Mouse (Mus musculus) cerebellum, adult (tissue): ENCODE measurements around the gene Pabpn1.
A peak's percentile ranks its signal among the peaks of the same experiment; 100 is the strongest.

Source experiments
- ATAC-seq: cut with Nextera tagmentation; 2 replicates; pipeline ENCODE4 v1.9.2; 2017; ENCODE audit warnings: mild to moderate bottlenecking, moderate library complexity, mixed read lengths; ENCODE audit not compliant: insufficient number of reproducible peaks, low FRiP score, low TSS enrichment

Gene Pabpn1

DNA sequence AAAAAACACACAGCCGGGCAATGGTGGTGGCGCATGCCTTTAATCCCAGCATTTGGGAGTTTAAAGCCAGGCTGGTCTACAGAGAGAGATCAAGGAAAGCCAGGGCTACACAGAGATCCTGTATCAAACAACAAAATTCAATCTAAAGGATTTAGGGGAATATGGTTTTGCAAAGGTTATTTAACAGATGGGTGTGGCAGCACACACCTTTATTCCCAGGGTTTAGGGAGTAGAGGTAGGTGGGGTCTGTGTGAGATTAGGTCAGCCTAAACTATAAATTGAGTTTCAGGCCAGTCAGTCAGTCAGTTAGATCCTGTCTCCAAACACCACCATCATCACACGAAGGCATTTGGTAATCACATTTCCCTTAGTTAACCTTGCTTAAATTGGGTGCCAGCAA is at the start of gene Pabpn1:
Pabpn1 (plus strand) TSS at position 301 of the 400 bp plus-strand sequence.
- ATAC-seq, result no peak

DNA sequence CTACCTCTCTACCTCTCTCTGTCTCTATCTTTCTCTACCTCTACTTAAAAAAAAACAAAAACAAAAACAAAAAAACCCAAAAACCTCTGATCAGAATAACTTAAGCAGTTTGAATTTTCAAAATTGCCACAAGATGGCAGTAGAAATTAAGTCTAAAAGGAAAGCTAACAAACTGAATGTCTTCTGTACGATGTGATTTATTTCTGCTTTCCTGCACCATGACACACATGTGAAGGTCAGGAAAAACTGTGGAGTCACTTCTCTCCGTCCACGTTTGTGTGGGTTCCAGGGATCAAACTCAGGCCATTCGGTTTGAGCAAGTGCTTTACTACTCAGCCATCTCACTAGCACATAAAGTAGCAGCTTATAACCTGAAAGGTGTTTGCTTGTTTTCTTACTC is 48.8 kb upstream of the Pabpn1 start:
- no peak for ATAC-seq

DNA sequence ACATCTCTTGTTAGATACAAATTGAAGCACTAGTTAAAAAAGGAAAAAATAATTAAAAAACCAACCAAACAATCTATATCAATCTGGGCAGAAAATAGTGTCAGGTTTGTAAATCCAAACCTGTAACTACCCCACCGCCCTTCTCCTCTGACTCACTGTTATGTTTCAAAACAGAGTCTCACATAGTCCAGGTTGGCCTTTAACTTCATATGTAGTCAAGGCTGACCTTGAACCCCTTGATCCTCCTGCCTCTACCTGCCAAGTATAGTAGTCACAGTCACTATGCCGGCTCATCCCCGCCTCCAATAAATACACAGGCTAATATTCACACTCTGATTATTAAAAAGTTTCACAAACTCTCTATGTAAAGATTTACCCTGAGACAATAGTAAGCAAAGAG is 36.6 kb upstream of the Pabpn1 start:
- no peak for ATAC-seq

- no peak for ATAC-seq
These were observed 35.6 kb upstream of the Pabpn1 start for GRCm38 (mm10) chr14:54856703-54857102.

DNA sequence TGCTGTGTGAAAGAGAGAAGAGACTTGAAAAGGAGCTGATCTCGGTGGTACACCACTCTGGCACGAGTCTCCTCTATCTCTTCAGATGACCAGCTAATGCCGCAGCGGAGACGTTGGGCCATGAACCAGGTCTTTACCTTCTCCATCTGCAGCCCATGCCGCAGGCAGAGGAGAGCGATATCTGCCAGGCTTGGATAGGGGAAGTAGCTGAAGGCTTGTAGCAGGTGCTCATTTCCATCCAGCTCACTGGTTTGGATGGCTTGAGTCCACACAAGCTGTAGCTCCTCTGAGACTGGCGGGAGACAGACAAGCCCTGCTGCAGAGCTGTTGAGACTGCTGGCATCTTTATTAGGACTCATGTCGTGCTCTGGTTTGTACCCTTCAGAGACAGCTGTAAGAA is 34.4 kb upstream of the Pabpn1 start:
- peak; percentile 86 for ATAC-seq

GRCm38 (mm10) chr14:54860511-54860910 is 31.8 kb upstream of the Pabpn1 start:
- no peak for ATAC-seq

- ATAC-seq, result peak; percentile 99
These were observed 28.6 kb upstream of the Pabpn1 start for GRCm38 (mm10) chr14:54863501-54864312.

GRCm38 (mm10) chr14:54864313-54865036 is 27.8 kb upstream of the Pabpn1 start:
- ATAC-seq, result no peak

GRCm38 (mm10) chr14:54865626-54866025 is 26.7 kb upstream of the Pabpn1 start:
- ATAC-seq, result no peak

- ATAC-seq, result no peak
These were observed 26.0 kb upstream of the Pabpn1 start for GRCm38 (mm10) chr14:54866268-54866667.

DNA sequence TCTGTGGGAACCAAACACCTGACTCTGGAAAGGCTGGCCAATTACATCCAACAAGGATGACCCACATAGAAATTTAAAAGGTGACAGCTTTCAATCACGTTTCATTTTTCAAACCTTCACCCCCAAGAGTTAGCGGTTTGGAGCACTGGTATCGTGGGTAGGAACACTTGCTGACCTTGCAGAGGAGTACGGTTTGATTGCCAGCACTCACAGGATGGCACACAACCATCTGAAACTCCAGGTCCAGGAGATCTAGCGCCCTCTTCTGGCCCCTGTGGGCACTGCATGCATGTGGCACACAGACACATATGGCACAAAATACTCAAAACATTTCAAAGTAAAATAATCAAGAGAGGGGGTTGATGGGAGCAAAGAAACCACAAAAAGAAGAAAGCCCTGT is 25.4 kb upstream of the Pabpn1 start:
- no peak for ATAC-seq

- no peak for ATAC-seq
These were observed 24.3 kb upstream of the Pabpn1 start for GRCm38 (mm10) chr14:54868026-54868425.

DNA sequence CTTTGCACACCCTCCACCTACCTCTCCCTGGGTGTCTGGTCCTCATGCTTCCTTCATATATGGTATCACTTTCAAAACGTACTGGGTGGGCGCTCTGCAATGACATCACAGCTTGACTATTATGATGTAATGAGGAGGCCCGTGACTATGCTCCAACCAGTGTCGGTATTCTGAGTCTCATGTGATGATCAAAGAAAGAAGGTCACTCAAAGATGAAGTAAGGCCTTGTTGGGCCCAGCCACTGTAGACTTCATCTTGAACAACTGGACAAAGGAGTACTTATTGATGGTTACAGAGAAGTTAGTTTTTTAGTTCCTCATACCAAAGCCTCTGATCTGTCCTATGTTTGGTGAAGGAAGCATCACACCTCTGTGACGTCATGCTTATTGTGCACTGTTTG is 21.4 kb upstream of the Pabpn1 start, which contains the start of gene Homez:
Homez (minus strand) TSS at position 101 of the 400 bp plus-strand sequence.
- no peak for ATAC-seq

GRCm38 (mm10) chr14:54874165-54874564 is 18.1 kb upstream of the Pabpn1 start:
- ATAC-seq, result no peak

- ATAC-seq, result peak; percentile 42
These were observed 16.3 kb upstream of the Pabpn1 start for GRCm38 (mm10) chr14:54875844-54876538.

DNA sequence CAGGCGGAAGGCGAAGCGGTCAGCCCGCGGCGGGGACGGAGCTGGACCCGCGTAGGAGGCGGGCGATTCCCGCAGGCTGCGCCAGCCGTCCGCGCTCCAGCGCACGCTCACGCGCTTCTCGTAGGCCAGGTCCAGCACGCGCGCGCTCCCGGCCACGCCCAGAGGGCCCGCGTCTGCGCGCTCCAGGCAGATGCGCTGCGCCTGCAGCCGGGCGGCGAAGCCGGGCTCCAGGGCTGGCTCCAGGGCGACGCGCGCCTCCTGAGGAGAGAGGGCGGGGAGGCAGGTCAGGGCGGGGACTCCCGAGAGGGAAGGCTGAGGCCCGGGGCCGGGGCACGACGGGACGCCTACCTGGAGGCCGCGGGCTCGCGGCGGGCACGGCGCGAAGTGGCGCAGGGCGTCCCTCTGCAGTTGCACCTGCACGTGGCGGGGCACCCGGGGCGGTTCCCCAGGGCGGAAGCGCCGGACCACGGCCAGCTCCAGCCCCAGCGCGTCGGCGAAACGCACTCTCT is 15.7 kb upstream of the Pabpn1 start:
- ATAC-seq, result peak; percentile 81

DNA sequence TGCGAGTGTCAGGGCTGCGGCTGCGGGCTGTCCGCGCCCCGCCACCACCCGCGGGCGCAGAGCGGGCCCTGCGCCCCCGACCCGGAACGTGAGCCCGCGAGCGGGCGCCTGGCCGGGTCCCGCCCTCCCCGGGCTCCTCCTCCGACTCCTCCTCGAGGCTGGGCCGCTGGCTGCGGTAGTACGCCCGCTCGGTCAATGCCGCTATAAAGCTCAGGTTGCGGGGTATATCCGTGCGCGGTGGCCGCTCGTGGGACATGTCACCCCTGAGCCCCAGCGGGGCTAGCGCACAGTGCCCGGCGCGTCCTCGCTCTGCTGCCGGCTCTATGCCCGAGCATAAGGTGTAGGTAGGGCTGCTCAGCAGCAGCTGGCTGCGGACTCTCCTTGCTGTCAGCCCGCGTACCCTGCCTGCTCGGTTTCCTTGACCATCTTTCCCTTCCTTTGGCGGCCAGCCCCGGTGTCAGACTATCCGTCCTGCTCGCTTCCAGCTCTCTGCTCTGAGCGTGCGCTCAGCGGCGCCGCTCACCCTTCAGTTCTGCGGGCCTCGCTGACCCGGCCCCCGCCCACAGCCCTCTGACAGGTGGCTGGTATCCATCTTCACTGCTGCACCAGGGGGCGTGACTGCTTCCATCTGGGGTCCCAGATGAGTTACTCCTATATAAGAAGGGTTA is 15.1 kb upstream of the Pabpn1 start, which contains the start of gene Ppp1r3e:
Ppp1r3e (minus strand) TSS at position 503 of the 668 bp plus-strand sequence.
- ATAC-seq, result peak; percentile 67

GRCm38 (mm10) chr14:54883154-54884021 is 8.9 kb upstream of the Pabpn1 start, which contains the start of the genes Bcl2l2 and Gm20521:
Gene Bcl2l2 (plus strand): TSS chr14:54883377.
Gene Gm20521 (plus strand): TSS chr14:54883441.
- ATAC-seq, result peak; percentile 78
